Mouse (Mus musculus) heart, adult 8-10 months (tissue): ENCODE measurements around the gene Zfp934. TPM values are rescaled to one million over a fixed set of nuclear protein-coding genes. Genes with fewer than 3 reads are reported as not detected.
A peak's percentile ranks its signal among the peaks of the same experiment; 100 is the strongest.
"Not testable (repeated sequence)": the region's sequence is repeated elsewhere in the genome, so short reads cannot be mapped to it uniquely, and the experiment has no call there.

Experiments used
- DNase-seq: peaks from one replicate; pipeline ENCODE4 v3.0.0; 2022; ENCODE audit warnings: low spot score
- microRNA-seq: library from miRNA; unstranded; fragments of <30 nt; microRNA quantifications from one replicate; pipeline ENCODE4 v1.2.0, GENCODE M21; 2022
- total RNA-seq, 4 experiments: library from RNA; stranded (reverse); gene quantifications; 2 replicates each; pipeline ENCODE4 v1.2.4; 2022

Gene Zfp934
- total RNA-seq: 1 to 10 TPM; 3.4 to 5.5 (median 5.1) TPM

GRCm38 (mm10) chr13:62571099-62571498 is at the start of gene Zfp934:
Zfp934 (minus strand) TSS chr13:62571199.
- not testable (repeated sequence) for DNase-seq

DNA sequence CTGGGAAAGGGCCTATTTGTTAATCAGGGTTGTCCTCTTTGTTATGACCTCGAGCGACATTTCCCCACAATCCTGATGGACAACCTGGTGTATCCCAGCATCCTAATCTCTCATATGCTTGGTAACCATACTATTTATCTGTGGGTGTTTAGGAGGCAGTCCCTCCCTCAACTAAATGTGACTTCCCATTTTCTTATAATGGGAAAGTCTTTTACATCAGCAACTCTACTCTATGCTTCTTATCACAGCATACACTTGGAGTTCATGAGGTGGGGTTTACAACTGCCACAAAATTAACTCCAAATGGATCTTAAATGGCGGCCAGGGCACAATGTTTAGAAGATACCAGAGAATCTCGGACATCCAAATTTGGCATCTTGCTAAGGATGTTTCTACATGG is 46.5 kb upstream of the Zfp934 start:
- not testable (repeated sequence) for DNase-seq

DNA sequence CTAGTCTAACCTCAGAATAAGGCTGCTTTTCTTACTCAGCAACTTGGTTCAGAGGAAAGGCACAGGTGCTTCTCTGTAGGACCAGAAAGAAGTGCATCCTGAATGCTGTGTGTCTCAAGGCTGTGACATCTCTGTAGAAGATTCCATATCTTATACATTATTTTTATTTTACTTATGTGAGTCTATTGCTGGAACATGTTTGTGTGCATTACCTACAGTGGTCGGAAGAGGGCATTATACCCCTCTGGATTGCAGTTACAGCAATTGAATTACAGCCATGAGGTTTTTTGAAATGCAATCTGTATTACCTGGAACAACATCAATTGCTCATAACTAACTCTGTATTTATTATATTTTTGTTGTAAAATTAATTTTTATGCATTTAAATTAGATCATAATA is 9.3 kb downstream of the Zfp934 start:
- DNase-seq: not testable (repeated sequence)

DNA sequence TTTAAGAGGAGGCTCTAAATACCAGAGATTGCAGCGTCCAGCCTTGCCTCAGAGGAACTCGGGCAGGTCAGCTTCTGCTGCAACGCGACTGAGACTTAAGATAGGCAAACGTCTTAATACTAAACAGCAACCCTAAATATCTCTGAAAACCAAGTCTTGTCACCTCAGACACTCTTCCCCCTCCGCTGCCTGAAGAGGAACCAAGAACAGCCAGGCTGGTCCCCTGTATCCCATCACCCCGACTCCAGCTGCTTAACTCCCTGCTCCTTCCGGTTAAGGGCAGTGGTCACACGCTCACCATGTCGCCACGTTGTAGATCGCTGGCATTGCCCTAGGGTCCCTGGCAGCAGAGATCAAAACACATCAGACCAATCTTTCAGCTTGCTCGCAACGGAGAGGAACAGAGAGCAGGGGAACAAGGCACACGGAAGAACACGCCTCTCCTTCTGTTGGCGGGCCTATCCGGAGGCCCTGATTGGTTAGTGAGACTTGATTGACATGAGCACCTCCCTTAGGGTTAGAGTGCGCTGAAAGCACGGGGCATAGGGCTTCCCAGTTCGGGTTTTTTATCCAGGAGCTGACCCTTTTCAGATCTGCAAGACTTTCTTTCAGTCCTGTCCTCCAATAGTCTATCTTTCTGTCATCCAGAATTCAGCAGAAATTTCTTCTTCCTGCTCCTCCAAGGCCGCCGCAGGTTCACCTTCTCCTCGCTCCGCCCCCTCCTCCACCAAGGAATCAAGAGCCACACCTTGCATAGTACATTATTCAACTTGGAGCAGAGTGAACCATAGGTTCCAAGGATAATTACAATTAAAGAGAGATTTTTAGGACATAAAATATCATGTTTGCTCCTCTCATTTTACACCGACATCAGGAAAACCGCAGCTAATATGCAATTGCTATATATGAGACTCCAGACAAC is 12.5 kb downstream of the Zfp934 start, which contains the start of gene Zfp935:
TSS of gene Zfp935 (minus strand) at position 323 of the 922 bp plus-strand sequence.
- DNase-seq: peak; percentile 85

GRCm38 (mm10) chr13:62530129-62530528 is 40.9 kb downstream of the Zfp934 start:
- not testable (repeated sequence) for DNase-seq

DNA sequence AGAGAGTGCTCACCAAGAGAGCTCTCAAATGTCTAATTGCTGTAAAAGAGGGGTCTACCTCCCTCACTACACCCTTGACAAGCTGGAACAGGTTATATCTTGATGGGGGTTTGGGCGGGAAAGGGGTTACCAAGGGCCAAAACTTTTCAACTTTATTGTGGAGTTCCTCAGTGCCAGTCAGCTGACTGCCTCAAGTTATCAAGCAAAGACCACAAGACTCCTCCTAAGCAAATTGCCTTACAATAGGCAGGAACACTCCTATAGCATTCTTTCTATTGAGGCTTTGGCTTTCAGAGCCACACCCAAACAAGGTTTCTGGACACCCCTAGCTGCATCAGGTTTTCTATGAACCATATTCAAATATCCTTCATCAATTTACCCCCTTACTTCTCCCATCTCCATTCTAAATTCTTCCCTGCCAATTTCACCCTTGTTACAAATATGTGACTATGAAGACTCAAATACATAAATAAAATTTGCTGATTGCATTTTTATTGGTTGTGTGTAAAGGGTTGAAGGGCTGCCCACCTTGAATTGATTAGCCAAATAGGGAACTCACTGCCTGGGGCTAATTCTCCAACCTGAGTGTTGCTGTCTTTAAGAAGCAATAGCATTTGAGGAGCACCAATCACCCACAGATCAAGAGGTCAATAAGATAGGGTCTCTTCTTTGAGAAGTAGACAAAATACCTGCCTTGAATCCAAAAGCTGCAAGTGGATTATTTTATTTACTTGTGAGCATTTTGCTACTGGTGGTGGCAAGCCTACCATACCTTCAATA is 60.2 kb downstream of the Zfp934 start:
- not testable (repeated sequence) for DNase-seq

DNA sequence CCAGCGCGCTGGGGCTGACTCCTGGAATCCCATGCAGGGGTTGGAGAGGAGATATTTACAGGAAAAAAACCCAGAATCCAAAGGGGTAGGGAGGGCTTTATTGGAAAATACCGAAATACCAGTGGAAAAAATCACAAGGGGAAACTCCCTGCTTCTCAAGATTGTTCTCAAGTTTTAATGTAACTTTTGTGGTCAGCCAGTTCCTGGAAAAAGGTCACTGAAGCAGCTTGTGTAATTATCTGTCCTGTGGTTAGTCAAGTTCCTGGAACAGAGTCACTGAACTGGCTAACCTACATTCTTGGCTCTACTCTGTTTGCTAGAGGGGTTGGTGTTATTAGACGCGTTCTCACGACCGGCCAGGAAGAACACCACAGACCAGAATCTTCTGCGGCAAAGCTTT is 98.3 kb downstream of the Zfp934 start:
- DNase-seq: not testable (repeated sequence)

DNA sequence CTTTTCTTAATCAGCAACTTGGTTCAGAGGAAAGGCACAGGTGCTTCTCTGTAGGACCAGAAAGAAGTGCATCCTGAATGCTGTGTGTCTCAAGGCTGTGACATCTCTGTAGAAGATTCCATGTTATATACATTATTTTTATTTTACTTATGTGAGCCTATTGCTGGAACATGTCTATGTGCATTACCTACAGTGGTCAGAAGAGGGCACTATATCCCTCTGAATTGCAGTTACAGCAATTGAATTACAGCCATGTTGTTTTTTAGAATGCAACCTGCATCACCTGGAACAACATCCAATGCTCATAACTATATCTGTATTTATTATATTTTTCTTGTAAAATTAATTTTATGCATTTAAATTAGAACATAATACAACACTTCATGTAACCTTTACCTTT is 101.1 kb downstream of the Zfp934 start:
- peak; percentile 16 for DNase-seq

DNA sequence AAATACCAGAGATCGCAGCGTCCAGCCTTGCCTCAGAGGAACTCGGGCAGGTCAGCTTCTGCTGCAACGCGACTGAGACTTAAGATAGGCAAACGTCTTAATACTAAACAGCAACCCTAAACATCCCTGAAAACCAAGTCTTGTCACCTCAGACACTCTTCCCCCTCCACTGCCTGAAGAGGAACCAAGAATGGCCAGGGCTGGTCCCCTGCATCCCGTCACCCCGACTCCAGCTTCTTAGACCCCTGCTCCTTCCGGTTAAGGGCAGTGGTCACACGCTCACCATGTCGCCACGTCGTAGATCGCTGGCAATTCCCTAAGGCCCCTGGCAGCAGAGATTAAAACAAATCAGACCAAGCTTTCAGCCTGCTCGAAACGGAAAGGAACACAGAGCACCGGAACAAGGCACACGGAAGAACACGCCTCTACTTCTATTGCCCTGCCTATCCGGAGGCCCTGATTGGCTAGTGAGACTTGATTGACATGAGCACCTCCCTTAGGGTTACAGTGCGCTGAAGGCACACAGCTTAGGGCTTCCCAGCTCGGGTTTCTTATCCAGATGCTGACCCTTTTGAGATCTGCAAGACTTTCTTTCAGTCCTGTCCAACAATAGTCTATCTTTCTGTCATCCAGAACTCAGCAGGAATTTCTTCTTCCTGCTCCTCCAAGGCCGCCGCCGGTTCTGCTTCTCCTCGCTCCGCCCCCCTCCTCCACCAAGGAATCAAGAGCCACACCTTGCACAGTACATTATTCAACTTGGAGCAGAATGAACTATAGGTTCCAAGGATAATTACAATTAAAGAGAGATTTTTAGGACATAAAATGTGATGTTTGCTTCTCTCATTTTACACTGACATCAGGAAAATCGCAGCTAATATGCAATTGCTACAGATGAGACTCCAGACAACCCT is 104.3 kb downstream of the Zfp934 start, which contains the start of gene Gm49359:
TSS of gene Gm49359 (minus strand) at position 409 of the 911 bp plus-strand sequence.
- DNase-seq: peak; percentile 92

Small RNA genes lying within 50 kb of the gene (microRNA-seq; reads per million reads assigned to microRNA genes)
- not detected for gene Gm22256

Other genes with a start within 250 kb of the Zfp934 start
- under 1 TPM; 0.37 to 0.68 (median 0.56) TPM for gene Gm3604, start 188.0 kb downstream of the Zfp934 start, total RNA-seq
- gene Gm49359, start 104.4 kb downstream of the Zfp934 start, total RNA-seq: 1 to 10 TPM; 5.1 to 7.0 (median 6.1) TPM
- under 1 TPM in 1 of 4 experiments, not detected in 3; 0.66 TPM for gene Zfp935, start 12.7 kb downstream of the Zfp934 start, total RNA-seq
- gene 6720489N17Rik, start 53.0 kb upstream of the Zfp934 start, total RNA-seq: 1 to 10 TPM in 3 of 4 experiments, under 1 TPM in 1; 0.54 to 2.6 (median 1.5) TPM
- 1 to 10 TPM; 2.0 to 2.4 (median 2.2) TPM for gene Platr25, start 189.5 kb upstream of the Zfp934 start, total RNA-seq
- 1 to 10 TPM in 1 of 4 experiments, under 1 TPM in 3; 0.57 to 1.9 (median 0.78) TPM for gene Gm5141, start 214.6 kb upstream of the Zfp934 start, total RNA-seq